Mouse (Mus musculus): ENCODE data around the gene Wdr44.

DNA sequence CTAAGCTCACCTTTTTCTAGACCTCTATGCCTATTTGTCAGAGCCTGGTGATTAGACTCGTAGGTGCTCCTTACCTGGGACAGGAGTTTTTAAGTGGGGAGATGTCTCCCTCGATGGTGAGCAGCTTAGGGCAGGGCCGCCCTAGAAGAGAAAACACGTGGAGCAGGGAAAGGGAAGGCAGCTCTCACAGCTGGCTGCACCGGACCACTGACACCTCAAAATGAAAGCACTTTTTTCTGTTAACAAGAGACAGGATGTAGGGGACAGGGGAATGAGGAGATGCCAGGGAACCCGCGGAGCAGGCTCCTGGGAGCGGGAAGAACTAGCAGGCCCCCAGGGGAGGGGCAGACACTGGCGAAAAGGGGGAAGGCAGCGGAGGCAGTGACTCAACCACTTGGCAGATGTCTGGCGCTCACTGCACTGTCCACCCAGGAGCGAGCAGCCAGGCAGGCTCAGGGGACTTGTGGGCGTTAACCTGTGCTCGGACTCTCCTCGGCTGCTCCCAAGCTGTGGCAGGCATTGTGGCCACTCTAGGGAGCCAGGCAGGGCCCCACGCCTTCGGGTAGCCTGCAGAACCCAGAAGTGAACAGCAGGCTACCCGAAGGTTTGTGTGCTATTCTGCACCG lies 130.7 kb downstream of the Wdr44 start:
- TF ChIP-seq CTCF (IDR thresholded peaks at IDR 0.05) (no peak), EP300 (IDR thresholded peaks at IDR 0.05; ENCODE audit: insufficient read depth, low read depth, low read length) (no peak)

All from heart, adult 2 months (tissue).